Mouse (Mus musculus): ENCODE measurements around the gene Thoc6.

- TF ChIP-seq CTCF (IDR thresholded peaks at IDR 0.05; ENCODE audit: extremely low read depth, insufficient read depth, insufficient read length, insufficient replicate concordance) (no peak), POLR2A (IDR thresholded peaks at IDR 0.05; ENCODE audit: low read depth, low read length) (no peak)
Observed at GRCm38 (mm10) chr17:23658450-23658849, 15.2 kb downstream of the Thoc6 start.

All from spleen, adult 2 months (tissue).